ENCODE assay signal across 33 mouse cellular contexts in genomic region chr15:10079510-10079909, GRCm38 (mm10).
"Had no signal": no experiment of that assay in that cellular context is flagged by ENCODE, and none has a peak within 500 bp of the region (broad histone marks: within the 10 kb centered on the region; RNA-seq: fewer than 3 reads in every experiment).

No protein-coding gene starts in this region.

- H3K9me3 ChIP-seq: heart, embryonic 12.5 days; heart, embryonic 13.5 days; heart, embryonic 15.5 days; hindbrain, embryonic 10.5 days; hindbrain, embryonic 12.5 days; hindbrain, embryonic 13.5 days; hindbrain, embryonic 15.5 days; intestine, embryonic 15.5 days; kidney, embryonic 15.5 days had no signal

- H3K27ac ChIP-seq: heart, embryonic 13.5 days; heart, embryonic 15.5 days; hindbrain, embryonic 10.5 days; hindbrain, embryonic 12.5 days; hindbrain, embryonic 13.5 days; hindbrain, embryonic 14.5 days; hindbrain, embryonic 15.5 days; hindbrain, postnatal 0 days; intestine, embryonic 15.5 days; kidney, embryonic 15.5 days; kidney, postnatal 0 days; layer of hippocampus, adult 2 months; left cerebral cortex, adult 2 months had no signal

- DNase-seq: heart, postnatal 14 days; heart, postnatal 36 days; heart, postnatal 4 days; kidney, adult 11 months; kidney, adult 18-20 months; kidney, adult 2 months; kidney, adult 8-10 months; kidney, adult 9 months; kidney, postnatal 10 days; kidney, postnatal 14 days; kidney, postnatal 25 days; kidney, postnatal 36 days; kidney, postnatal 4 days; layer of hippocampus, adult 9-11 months; layer of hippocampus, postnatal 36 days had no signal

- ATAC-seq: hindbrain, embryonic 16.5 days; hindbrain, postnatal 0 days; inflammation-experienced regulatory T-cells, adult 6 months; intestine, embryonic 15.5 days; intestine, embryonic 16.5 days; intestine, postnatal 0 days had no signal

- H3K9ac ChIP-seq: heart, embryonic 12.5 days; heart, embryonic 13.5 days; heart, embryonic 15.5 days; hindbrain, embryonic 12.5 days; hindbrain, embryonic 13.5 days; hindbrain, embryonic 14.5 days; hindbrain, embryonic 15.5 days; intestine, embryonic 15.5 days; kidney, embryonic 15.5 days had no signal

- H3K4me3 ChIP-seq: heart, embryonic 12.5 days; heart, embryonic 13.5 days; heart, embryonic 15.5 days; hindbrain, embryonic 10.5 days; hindbrain, embryonic 12.5 days; hindbrain, embryonic 13.5 days; hindbrain, embryonic 15.5 days; intestine, embryonic 15.5 days; kidney, embryonic 15.5 days; layer of hippocampus, adult 2 months; left cerebral cortex, adult 2 months had no signal

- H3K36me3 ChIP-seq: heart, embryonic 12.5 days; heart, embryonic 13.5 days; heart, embryonic 15.5 days; hindbrain, embryonic 10.5 days; hindbrain, embryonic 12.5 days; hindbrain, embryonic 13.5 days; hindbrain, embryonic 15.5 days; intestine, embryonic 15.5 days; kidney, embryonic 15.5 days had no signal

- H3K27me3 ChIP-seq: heart, embryonic 12.5 days; heart, embryonic 13.5 days; heart, embryonic 15.5 days; hindbrain, embryonic 12.5 days; hindbrain, embryonic 13.5 days; hindbrain, embryonic 15.5 days; intestine, embryonic 15.5 days; kidney, embryonic 15.5 days had no signal

- H3K4me1 ChIP-seq: heart, embryonic 13.5 days; heart, embryonic 15.5 days; hindbrain, embryonic 10.5 days; hindbrain, embryonic 12.5 days; hindbrain, embryonic 13.5 days; hindbrain, embryonic 15.5 days; intestine, embryonic 15.5 days; kidney, embryonic 15.5 days had no signal

- H3K4me2 ChIP-seq: heart, embryonic 12.5 days; heart, embryonic 13.5 days; heart, embryonic 15.5 days; hindbrain, embryonic 12.5 days; hindbrain, embryonic 13.5 days; hindbrain, embryonic 14.5 days; hindbrain, embryonic 15.5 days; intestine, embryonic 15.5 days; kidney, embryonic 15.5 days had no signal
